Mouse (Mus musculus) limb, embryonic 12.5 days (tissue): ENCODE results near the gene Cdk15. TPM values are rescaled to one million over a fixed set of nuclear protein-coding genes. Genes with fewer than 3 reads are reported as not detected.
A peak's percentile ranks its signal among the peaks of the same experiment; 100 is the strongest.

Experiments used
- ATAC-seq: fragments of 200-750 bp; cut with Nextera tagmentation; 2 replicates; pipeline ENCODE4 v1.8.0; 2017; ENCODE audit warnings: low read depth, moderate TSS enrichment; ENCODE audit not compliant: insufficient number of reproducible peaks, insufficient read depth, low FRiP score, low TSS enrichment
- H3K27ac ChIP-seq: fragments of 300-500 bp; sonication (generic); 2 replicates; pipeline ENCODE4 v1.5.1; 2016; ENCODE audit warnings: mild to moderate bottlenecking, moderate library complexity
- H3K27me3 ChIP-seq: fragments of 300-500 bp; sonication (generic); 2 replicates; pipeline ENCODE4 v1.6.1; 2016; ENCODE audit warnings: mild to moderate bottlenecking, moderate library complexity
- H3K36me3 ChIP-seq: fragments of 300-500 bp; sonication (generic); 2 replicates; pipeline ENCODE4 v1.6.1; 2016; ENCODE audit warnings: mild to moderate bottlenecking, moderate library complexity
- H3K4me1 ChIP-seq: fragments of 300-500 bp; sonication (generic); replicated peaks from 2 replicates; pipeline ENCODE4 v1.6.1; 2016
- H3K4me2 ChIP-seq: fragments of 300-500 bp; sonication (generic); 2 replicates; pipeline ENCODE4 v1.6.1; 2016; ENCODE audit warnings: mild to moderate bottlenecking, moderate library complexity
- H3K4me3 ChIP-seq: fragments of 300-500 bp; sonication (generic); replicated peaks from 2 replicates; pipeline ENCODE4 v1.5.1; 2016; ENCODE audit warnings: mild to moderate bottlenecking
- H3K9ac ChIP-seq: fragments of 300-500 bp; sonication (generic); replicated peaks from 2 replicates; pipeline ENCODE4 v1.6.1; 2016; ENCODE audit warnings: mild to moderate bottlenecking, moderate library complexity
- H3K9me3 ChIP-seq: fragments of 300-500 bp; sonication (generic); 2 replicates; pipeline ENCODE4 v1.6.1; 2016; ENCODE audit warnings: mild to moderate bottlenecking, moderate library complexity
- WGBS: fragments of 180-500 bp; shearing (Covaris S2); methylation state at CpG from one replicate; pipeline ENCODE4 v1.1.7; 2016; 5-methylcytosine and 5-hydroxymethylcytosine counted together
- polyA plus RNA-seq: library from polyadenylated mRNA; unstranded; fragments of >200 nt; fragmentation: Nextera tagmentation; extraction: Ambion mirVana; gene quantifications from 2 replicates; pipeline ENCODE4 v1.2.1, GENCODE M21; 2016

Gene Cdk15
- polyA plus RNA-seq, 1 experiment from 2014 or later: not detected

DNA sequence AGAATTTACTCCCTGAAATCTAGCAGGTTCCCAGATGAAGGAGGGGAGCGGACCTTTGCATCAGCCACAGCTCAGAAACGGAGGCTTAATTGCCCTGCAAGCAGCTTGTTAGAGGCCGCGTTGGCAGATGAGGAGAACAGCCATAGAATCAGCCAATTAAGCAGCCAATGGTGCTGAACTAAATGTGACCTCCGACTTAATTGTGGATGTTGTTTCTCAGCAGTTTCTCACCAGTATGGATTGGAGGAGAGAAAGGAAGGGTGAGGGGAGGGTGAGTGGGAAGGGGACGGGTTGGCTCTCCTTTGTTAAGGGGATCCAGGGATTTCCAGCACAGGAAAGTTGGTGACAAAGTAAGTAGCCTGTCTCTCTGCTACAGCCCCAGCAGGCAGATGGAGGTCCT lies 137.9 kb downstream of the Cdk15 start:
- 10% methylated on average over 6 of the region's 6 CpGs for WGBS
- no peak overlapping the region for H3K4me2 ChIP-seq
- no peaks in the 10 kb centered on the region for H3K36me3 ChIP-seq
- no peak overlapping the region for H3K4me3 ChIP-seq
- H3K27ac ChIP-seq: peak overlapping the region; percentile 81
- no peaks in the 10 kb centered on the region for H3K27me3 ChIP-seq
- peak overlapping the region; percentile 27; the same call in 1 of the 2 replicates for H3K9ac ChIP-seq
- no peak for ATAC-seq
- H3K9me3 ChIP-seq: no peaks in the 10 kb centered on the region
- peaks cover 22% of the 10 kb centered on the region for H3K4me1 ChIP-seq

DNA sequence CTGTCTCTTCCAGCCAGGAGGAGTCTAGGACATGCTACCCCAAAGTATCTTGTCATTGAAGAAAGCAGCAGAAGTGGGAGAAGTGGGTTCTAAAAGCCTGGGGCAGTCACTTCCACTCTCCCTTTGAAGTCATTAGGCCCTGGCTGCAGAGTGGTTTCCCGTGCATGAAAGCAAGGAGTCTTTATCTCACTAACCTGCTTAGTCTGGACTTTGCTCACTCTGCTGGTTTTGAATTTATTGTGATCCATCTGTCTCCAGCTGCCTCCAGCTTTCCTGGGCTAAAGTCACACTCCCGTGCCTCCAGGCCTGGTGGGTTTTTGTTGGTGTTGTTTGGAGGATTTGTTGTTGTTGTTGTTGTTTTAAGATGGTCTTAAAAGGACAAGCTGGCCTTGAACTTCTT lies 139.3 kb downstream of the Cdk15 start:
- no peak overlapping the region for H3K4me2 ChIP-seq
- H3K27me3 ChIP-seq: no peaks in the 10 kb centered on the region
- WGBS: 28% methylated on average over 2 of the region's 2 CpGs
- H3K9me3 ChIP-seq: no peaks in the 10 kb centered on the region
- H3K9ac ChIP-seq: no peak overlapping the region
- peaks cover 27% of the 10 kb centered on the region for H3K4me1 ChIP-seq
- H3K27ac ChIP-seq: no peak overlapping the region
- no peak overlapping the region for H3K4me3 ChIP-seq
- no peaks in the 10 kb centered on the region for H3K36me3 ChIP-seq
- ATAC-seq: no peak

DNA sequence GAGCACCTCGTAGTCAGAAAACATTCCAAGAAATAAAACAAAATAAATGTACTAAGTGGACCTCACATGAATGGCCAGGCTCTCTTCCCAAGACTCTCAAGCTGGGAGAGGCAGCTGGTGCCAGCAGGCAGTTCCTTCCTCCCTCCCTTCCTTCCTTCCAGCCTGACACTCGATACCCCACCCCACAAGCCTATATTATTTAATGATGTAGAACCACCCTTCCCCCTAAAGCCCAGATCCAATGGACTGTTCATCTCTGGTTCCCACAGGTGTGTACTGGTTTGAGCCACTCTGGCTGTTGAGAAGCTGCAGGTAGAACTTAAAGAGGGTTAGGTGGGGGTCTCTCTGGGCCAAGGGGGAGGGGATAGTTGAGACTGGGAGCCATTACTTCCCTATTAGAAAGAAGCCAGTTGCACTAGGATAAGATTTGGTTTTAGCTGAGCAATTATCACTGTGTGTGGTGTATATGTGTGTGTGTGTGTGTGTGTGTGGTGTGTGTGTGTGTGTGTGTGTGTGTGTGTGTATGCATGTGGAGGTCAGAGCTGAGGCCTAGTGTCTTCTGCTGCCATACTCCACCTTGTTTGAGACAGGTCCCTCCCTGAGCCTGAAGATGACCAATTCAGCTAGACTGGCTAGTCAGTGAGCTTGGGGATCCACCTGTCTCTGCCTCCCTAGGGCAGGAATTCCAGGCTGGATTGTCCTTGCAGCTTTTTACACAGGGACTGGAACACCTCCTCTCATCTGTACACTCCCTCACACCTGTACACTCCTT lies 143.0 kb downstream of the Cdk15 start:
- 32% methylated on average over 2 of the region's 2 CpGs for WGBS
- H3K9me3 ChIP-seq: no peaks in the 10 kb centered on the region
- no peak overlapping the region for H3K27ac ChIP-seq
- H3K4me1 ChIP-seq: peaks cover 22% of the 10 kb centered on the region
- no peak overlapping the region for H3K4me3 ChIP-seq
- no peaks in the 10 kb centered on the region for H3K27me3 ChIP-seq
- H3K4me2 ChIP-seq: no peak overlapping the region
- no peaks in the 10 kb centered on the region for H3K36me3 ChIP-seq
- no peak overlapping the region for H3K9ac ChIP-seq
- peak; percentile 69; the same call in 1 of the 2 replicates for ATAC-seq

DNA sequence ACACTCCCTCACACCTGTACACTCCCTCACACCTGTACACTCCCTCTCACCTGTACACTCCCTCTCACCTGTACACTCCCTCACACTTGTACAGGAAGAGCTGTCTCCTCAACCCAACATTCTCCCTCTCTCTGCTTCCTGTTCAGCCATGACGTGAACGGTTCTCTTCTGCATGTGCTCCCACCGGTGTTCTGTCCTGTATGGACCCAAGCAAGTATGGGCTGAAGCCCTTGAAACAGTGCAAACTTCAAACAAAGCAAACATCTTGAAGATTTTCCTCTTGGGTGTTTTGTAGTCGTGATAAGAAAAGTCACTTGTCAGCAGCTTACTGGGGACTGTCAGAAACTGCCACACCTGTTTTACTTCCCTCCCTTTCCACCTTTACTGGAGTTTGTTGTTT lies 144.5 kb downstream of the Cdk15 start:
- no peak overlapping the region for H3K27ac ChIP-seq
- no peak overlapping the region for H3K9ac ChIP-seq
- peaks cover 9% of the 10 kb centered on the region for H3K4me1 ChIP-seq
- 76% methylated on average over 4 of the region's 4 CpGs for WGBS
- H3K36me3 ChIP-seq: no peaks in the 10 kb centered on the region
- H3K4me2 ChIP-seq: no peak overlapping the region
- ATAC-seq: no peak
- no peak overlapping the region for H3K4me3 ChIP-seq
- H3K27me3 ChIP-seq: no peaks in the 10 kb centered on the region
- H3K9me3 ChIP-seq: no peaks in the 10 kb centered on the region

Other genes with a start within 250 kb of the Cdk15 start
- gene C2cd6, start 162.0 kb upstream of the Cdk15 start, polyA plus RNA-seq: not detected in 2 replicates
- 33.7 and 39.2 TPM in 2 replicates for gene Tmem237, start 136.5 kb upstream of the Cdk15 start, polyA plus RNA-seq
- 0.17 and 0.23 TPM in 2 replicates for gene Mpp4, start 93.5 kb upstream of the Cdk15 start, polyA plus RNA-seq
- 11.7 and 11.8 TPM in 2 replicates for gene Als2, start 19.7 kb upstream of the Cdk15 start, polyA plus RNA-seq
- gene Fzd7, start 225.5 kb downstream of the Cdk15 start, polyA plus RNA-seq: 20.5 and 20.9 TPM in 2 replicates